Mouse (Mus musculus) forebrain, embryonic 15.5 days (tissue): ENCODE results near the gene Rel. TPM values are rescaled to one million over a fixed set of nuclear protein-coding genes. Genes with fewer than 3 reads are reported as not detected.

Experiments
- ATAC-seq: fragments of 200-750 bp; cut with Nextera tagmentation; replicated peaks from 2 replicates; pipeline ENCODE4 v1.8.0; 2017; ENCODE audit warnings: mild to moderate bottlenecking, moderate TSS enrichment, moderate library complexity
- H3K27ac ChIP-seq: fragments of 300-500 bp; sonication (generic); replicated peaks from 2 replicates; pipeline ENCODE4 v1.5.1; 2015; ENCODE audit warnings: mild to moderate bottlenecking, inconsistent platforms
- H3K27me3 ChIP-seq: fragments of 300-500 bp; sonication (generic); 2 replicates; pipeline ENCODE4 v1.6.1; 2015; ENCODE audit warnings: inconsistent platforms
- H3K36me3 ChIP-seq: fragments of 300-500 bp; sonication (generic); 2 replicates; pipeline ENCODE4 v1.6.1; 2015; ENCODE audit warnings: mild to moderate bottlenecking, inconsistent platforms
- H3K4me1 ChIP-seq: fragments of 300-500 bp; sonication (generic); 2 replicates; pipeline ENCODE4 v1.6.1; 2015; ENCODE audit warnings: inconsistent platforms
- H3K4me2 ChIP-seq: fragments of 300-500 bp; sonication (generic); replicated peaks from 2 replicates; pipeline ENCODE4 v1.6.1; 2015; ENCODE audit warnings: mild to moderate bottlenecking, inconsistent platforms
- H3K4me3 ChIP-seq: fragments of 300-500 bp; sonication (generic); 2 replicates; pipeline ENCODE4 v1.5.1; 2015; ENCODE audit warnings: mild to moderate bottlenecking, inconsistent platforms
- H3K9ac ChIP-seq: fragments of 300-500 bp; sonication (generic); replicated peaks from 2 replicates; pipeline ENCODE4 v1.6.1; 2015; ENCODE audit warnings: mild to moderate bottlenecking, inconsistent platforms
- H3K9me3 ChIP-seq: fragments of 300-500 bp; sonication (generic); 2 replicates; pipeline ENCODE4 v1.6.1; 2016; ENCODE audit warnings: inconsistent platforms
- WGBS: fragments of 180-500 bp; shearing (Covaris S2); methylation state at CpG from one replicate; pipeline ENCODE4 v1.1.7; 2015; ENCODE audit warnings: mixed read lengths; 5-methylcytosine and 5-hydroxymethylcytosine counted together
- polyA plus RNA-seq: library from polyadenylated mRNA; unstranded; fragments of >200 nt; fragmentation: Nextera tagmentation; extraction: Ambion mirVana; gene quantifications from 2 replicates; pipeline ENCODE4 v1.2.1, GENCODE M21; 2015

The Rel gene
- polyA plus RNA-seq, 1 experiment from 2014 or later = 0.24 TPM

DNA sequence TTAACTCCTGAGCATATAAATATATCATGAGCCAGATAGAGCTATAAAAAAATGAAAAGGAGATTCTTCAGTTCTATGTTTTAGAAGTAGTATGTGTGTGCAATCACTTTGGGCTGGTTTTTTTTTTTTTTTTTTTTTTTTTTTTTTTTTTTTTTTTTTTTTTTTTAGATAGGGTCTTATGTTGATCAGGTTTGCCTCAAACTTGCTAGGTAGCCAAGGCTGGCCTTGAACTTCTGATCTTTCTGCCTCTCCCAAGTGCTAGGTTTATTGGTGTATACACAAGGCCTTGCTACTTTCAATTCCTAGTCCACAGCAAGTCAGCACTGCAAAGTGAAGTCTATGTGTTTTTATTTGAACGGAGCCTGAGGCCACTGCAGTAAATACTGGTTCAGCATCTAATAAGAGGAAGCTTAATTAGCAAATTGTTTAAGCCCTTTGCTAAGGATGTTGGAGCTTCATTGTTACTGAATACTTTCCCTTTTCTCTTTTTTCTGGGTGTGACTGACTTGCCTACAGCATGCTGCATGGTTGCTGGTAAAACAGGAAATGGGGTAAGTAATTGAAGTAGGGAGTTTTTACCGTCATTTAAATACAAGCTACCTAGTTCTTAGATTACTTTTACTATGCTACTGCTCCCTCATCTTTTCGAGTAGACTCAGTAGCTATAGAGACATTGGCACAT, 71.2 kb downstream of the Rel start:
- H3K9me3 ChIP-seq = no peaks in the 10 kb centered on the region
- no peak overlapping the region for H3K9ac ChIP-seq
- H3K4me1 ChIP-seq = no peaks in the 10 kb centered on the region
- H3K27me3 ChIP-seq = no peaks in the 10 kb centered on the region
- no peak overlapping the region for H3K4me2 ChIP-seq
- no peak overlapping the region for H3K4me3 ChIP-seq
- no peak for ATAC-seq
- 45% methylated on average over 3 of the region's 3 CpGs for WGBS
- no peak overlapping the region for H3K27ac ChIP-seq
- peaks cover 3% of the 10 kb centered on the region; the same call in 1 of the 2 replicates for H3K36me3 ChIP-seq

DNA sequence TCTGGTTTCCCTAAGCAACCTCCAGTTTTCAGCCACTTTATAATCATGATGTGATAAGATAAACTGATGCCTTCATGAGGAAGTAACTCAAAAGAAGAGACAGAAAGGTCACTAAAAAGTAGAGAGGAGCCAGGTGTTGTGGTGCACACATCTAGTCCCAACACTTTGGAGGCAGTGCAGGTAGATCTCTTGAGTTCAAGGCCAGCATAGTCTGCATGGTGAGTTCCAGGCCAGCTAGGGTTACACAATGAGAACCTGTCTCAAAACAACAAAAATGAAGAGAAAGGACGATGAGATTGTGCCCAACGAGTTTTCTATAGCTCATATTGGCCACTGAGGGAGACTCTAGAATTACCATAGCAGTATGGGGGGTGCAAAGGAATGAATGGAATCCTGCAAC, 72.2 kb downstream of the Rel start:
- no peak overlapping the region for H3K4me3 ChIP-seq
- ATAC-seq = no peak
- H3K27me3 ChIP-seq = no peaks in the 10 kb centered on the region
- H3K36me3 ChIP-seq = peaks cover 3% of the 10 kb centered on the region; the same call in 1 of the 2 replicates
- no peak overlapping the region for H3K4me2 ChIP-seq
- no peak overlapping the region for H3K9ac ChIP-seq
- H3K27ac ChIP-seq = no peak overlapping the region
- H3K9me3 ChIP-seq = no peaks in the 10 kb centered on the region
- no peaks in the 10 kb centered on the region for H3K4me1 ChIP-seq
- 66% methylated on average over 2 of the region's 2 CpGs for WGBS

DNA sequence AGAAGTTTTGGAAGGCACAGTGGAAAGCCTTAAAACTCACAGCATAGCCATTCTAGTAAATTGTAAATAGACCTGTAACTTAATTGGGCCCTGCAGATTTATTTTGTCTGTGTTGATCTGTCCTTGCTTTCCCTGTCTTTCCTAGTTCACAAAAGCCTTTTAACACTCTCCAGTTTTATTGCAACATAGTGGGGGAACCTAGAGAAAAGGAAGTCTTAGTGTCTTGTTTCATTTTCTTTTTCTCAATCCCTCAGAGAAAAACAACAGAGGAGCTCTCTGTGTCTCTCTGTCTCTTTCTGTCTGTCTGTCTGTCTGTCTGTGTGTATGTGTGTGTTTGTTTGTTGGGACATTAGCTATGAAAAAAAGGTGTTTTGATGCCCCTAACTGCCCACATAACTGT, 74.9 kb downstream of the Rel start:
- no peaks in the 10 kb centered on the region for H3K9me3 ChIP-seq
- no peak for ATAC-seq

DNA sequence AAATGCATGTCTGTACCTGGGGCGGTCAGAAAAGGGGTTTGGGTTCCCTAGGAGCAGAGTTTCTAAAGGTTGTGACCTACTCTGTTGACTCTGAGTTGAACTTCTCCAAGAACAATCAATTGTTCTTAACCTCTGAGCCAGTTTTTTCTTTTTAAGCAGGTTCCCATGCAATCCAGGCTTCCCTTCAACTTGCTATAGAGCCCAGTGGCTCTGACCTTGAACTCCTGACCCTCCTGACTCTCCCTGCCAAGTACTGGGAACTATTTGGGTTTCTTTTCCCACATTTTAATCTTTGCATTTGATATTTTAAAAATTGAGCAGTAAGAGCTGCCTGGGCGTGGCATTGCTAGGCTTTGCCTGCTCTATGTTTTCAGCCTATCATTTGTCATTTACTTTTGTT, 77.5 kb downstream of the Rel start:
- H3K27ac ChIP-seq = no peak overlapping the region
- 95% methylated on average over 2 of the region's 2 CpGs for WGBS
- no peak for ATAC-seq
- H3K4me2 ChIP-seq = no peak overlapping the region
- H3K9me3 ChIP-seq = no peaks in the 10 kb centered on the region
- no peaks in the 10 kb centered on the region for H3K4me1 ChIP-seq
- H3K27me3 ChIP-seq = no peaks in the 10 kb centered on the region
- H3K9ac ChIP-seq = no peak overlapping the region
- no peak overlapping the region for H3K4me3 ChIP-seq
- H3K36me3 ChIP-seq = 0 out of 2 replicates have a peak, but pooled peaks cover 2% of the 10 kb centered on the region

More for the DNA sequence above, 74.9 kb downstream of the Rel start:
- no peak overlapping the region for H3K27ac ChIP-seq
- H3K9ac ChIP-seq = no peak overlapping the region
- H3K4me3 ChIP-seq = no peak overlapping the region
- H3K4me1 ChIP-seq = no peaks in the 10 kb centered on the region
- no peak overlapping the region for H3K4me2 ChIP-seq
- H3K27me3 ChIP-seq = no peaks in the 10 kb centered on the region
- no peaks in the 10 kb centered on the region for H3K36me3 ChIP-seq

DNA sequence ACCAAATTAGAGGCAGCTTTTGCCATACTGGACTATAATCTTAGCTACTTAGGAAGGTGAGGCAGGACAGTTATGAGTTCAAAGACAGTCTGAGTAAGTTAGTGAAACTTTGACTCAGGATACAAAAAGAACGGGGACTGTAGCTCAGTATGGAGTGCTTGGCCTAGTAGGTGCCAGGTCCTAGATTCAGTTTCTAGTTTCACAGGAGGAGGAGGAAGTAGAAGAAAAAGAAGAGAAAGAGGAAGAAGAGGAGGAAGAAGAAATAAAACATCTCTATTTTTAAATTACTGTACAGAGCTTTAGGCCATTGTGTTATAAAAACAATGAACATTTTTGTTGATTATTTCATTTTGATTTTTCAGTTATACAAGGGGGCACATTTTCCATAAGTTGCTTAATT, 82.7 kb downstream of the Rel start:
- H3K9ac ChIP-seq = no peak overlapping the region
- H3K9me3 ChIP-seq = no peaks in the 10 kb centered on the region
- no peak overlapping the region for H3K4me2 ChIP-seq
- 0 out of 2 replicates have a peak, but pooled peaks cover 8% of the 10 kb centered on the region for H3K36me3 ChIP-seq
- H3K4me3 ChIP-seq = no peak overlapping the region
- ATAC-seq = no peak
- H3K27me3 ChIP-seq = no peaks in the 10 kb centered on the region
- 85% methylated on average over 1 of the region's 1 CpGs for WGBS
- no peaks in the 10 kb centered on the region for H3K4me1 ChIP-seq
- H3K27ac ChIP-seq = no peak overlapping the region

Other genes starting within 250 kb of the Rel start
- 0.13 TPM in 1 of 2 replicates, not detected in the other for gene 1700093K21Rik, start 249.8 kb downstream of the Rel start, polyA plus RNA-seq
- 136 and 138 TPM in 2 replicates for gene 0610010F05Rik, start 137.3 kb downstream of the Rel start, polyA plus RNA-seq
- 11.8 and 12.1 TPM in 2 replicates for gene Pus10, start 105.3 kb downstream of the Rel start, polyA plus RNA-seq
- gene Pex13, start 105.0 kb downstream of the Rel start, polyA plus RNA-seq = 36.4 and 38.9 TPM in 2 replicates
- 25.3 and 25.5 TPM in 2 replicates for gene Papolg, start 124.3 kb upstream of the Rel start, polyA plus RNA-seq